Mouse (Mus musculus): Measurements from ENCODE around the gene Zfp2. TPM values are rescaled to one million over a fixed set of nuclear protein-coding genes. Genes with fewer than 3 reads are reported as not detected.

The Zfp2 gene
- polyA plus RNA-seq, 1 experiment: 0.59 TPM

GRCm38 (mm10) chr11:50886231-50886932, 29.6 kb downstream of the Zfp2 start:
- H3K27ac ChIP-seq (ENCODE audit: control insufficient read depth, insufficient read depth, low read length): no peak overlapping the region
- no peaks in the 10 kb centered on the region for H3K27me3 ChIP-seq (ENCODE audit: control insufficient read depth, insufficient read depth, low read length)
- H3K4me3 ChIP-seq (ENCODE audit: control insufficient read depth, insufficient read depth, low read length): no peak overlapping the region
- DNase-seq: no peak
- no peaks in the 10 kb centered on the region for H3K36me3 ChIP-seq (ENCODE audit: control insufficient read depth, insufficient read depth, low read length)
- 73% methylated on average over 8 of the region's 8 CpGs for WGBS
- H3K4me1 ChIP-seq (replicated peaks; ENCODE audit: control insufficient read depth, insufficient read depth, low read length): no peaks in the 10 kb centered on the region
- no peak for TF ChIP-seq CTCF (IDR thresholded peaks at IDR 0.05; ENCODE audit: borderline replicate concordance, control insufficient read depth, extremely low read depth, insufficient read depth, low read length, poor library complexity)
- TF ChIP-seq POLR2A (IDR thresholded peaks at IDR 0.05; ENCODE audit: control insufficient read depth, extremely low read depth, insufficient read depth, low read length, poor library complexity): no peak

- TF ChIP-seq CTCF (IDR thresholded peaks at IDR 0.05; ENCODE audit: borderline replicate concordance, control insufficient read depth, extremely low read depth, insufficient read depth, low read length, poor library complexity) (no peak), POLR2A (IDR thresholded peaks at IDR 0.05; ENCODE audit: control insufficient read depth, extremely low read depth, insufficient read depth, low read length, poor library complexity) (no peak)
- peak; percentile 6 for DNase-seq
- WGBS: 66% methylated on average over 3 of the region's 3 CpGs
- Histone ChIP-seq H3K4me3 (ENCODE audit: control insufficient read depth, insufficient read depth, low read length) (no peak overlapping the region), H3K27me3 (ENCODE audit: control insufficient read depth, insufficient read depth, low read length) (no peaks in the 10 kb centered on the region), H3K4me1 (replicated peaks; ENCODE audit: control insufficient read depth, insufficient read depth, low read length) (no peaks in the 10 kb centered on the region), H3K27ac (ENCODE audit: control insufficient read depth, insufficient read depth, low read length) (no peak overlapping the region), H3K36me3 (ENCODE audit: control insufficient read depth, insufficient read depth, low read length) (no peaks in the 10 kb centered on the region)
Measured at GRCm38 (mm10) chr11:50883756-50884155, 32.2 kb downstream of the Zfp2 start.

GRCm38 (mm10) chr11:50878641-50879040, 37.3 kb downstream of the Zfp2 start:
- no peaks in the 10 kb centered on the region for H3K4me1 ChIP-seq (replicated peaks; ENCODE audit: control insufficient read depth, insufficient read depth, low read length)
- H3K36me3 ChIP-seq (ENCODE audit: control insufficient read depth, insufficient read depth, low read length): no peaks in the 10 kb centered on the region
- DNase-seq: no peak
- no peaks in the 10 kb centered on the region for H3K27me3 ChIP-seq (ENCODE audit: control insufficient read depth, insufficient read depth, low read length)
- H3K27ac ChIP-seq (ENCODE audit: control insufficient read depth, insufficient read depth, low read length): no peak overlapping the region
- TF ChIP-seq POLR2A (IDR thresholded peaks at IDR 0.05; ENCODE audit: control insufficient read depth, extremely low read depth, insufficient read depth, low read length, poor library complexity) (no peak), CTCF (IDR thresholded peaks at IDR 0.05; ENCODE audit: borderline replicate concordance, control insufficient read depth, extremely low read depth, insufficient read depth, low read length, poor library complexity) (no peak)
- H3K4me3 ChIP-seq (ENCODE audit: control insufficient read depth, insufficient read depth, low read length): no peak overlapping the region
- 94% methylated on average over 3 of the region's 3 CpGs for WGBS

- peak; percentile 42 for DNase-seq
- H3K4me3 ChIP-seq (ENCODE audit: control insufficient read depth, insufficient read depth, low read length): peak overlapping the region; percentile 42
- WGBS: 1% methylated on average over 72 of the region's 72 CpGs
Measured at GRCm38 (mm10) chr11:50850989-50851601, 64.9 kb downstream of the Zfp2 start.

GRCm38 (mm10) chr11:50850177-50850735, 65.7 kb downstream of the Zfp2 start, which contains the start of gene Grm6:
TSS of gene Grm6 (plus strand) at chr11:50850685.
- no peaks in the 10 kb centered on the region for H3K36me3 ChIP-seq (ENCODE audit: control insufficient read depth, insufficient read depth, low read length)
- H3K27ac ChIP-seq (ENCODE audit: control insufficient read depth, insufficient read depth, low read length): peak within 1 kb of the TSS; percentile 79
- WGBS: under 1% methylated on average over 11 of the region's 11 CpGs
- H3K4me1 ChIP-seq (replicated peaks; ENCODE audit: control insufficient read depth, insufficient read depth, low read length): peaks cover 37% of the 10 kb centered on the region
- no peak for TF ChIP-seq CTCF (IDR thresholded peaks at IDR 0.05; ENCODE audit: borderline replicate concordance, control insufficient read depth, extremely low read depth, insufficient read depth, low read length, poor library complexity)
- TF ChIP-seq POLR2A (IDR thresholded peaks at IDR 0.05; ENCODE audit: control insufficient read depth, extremely low read depth, insufficient read depth, low read length, poor library complexity): no peak
- DNase-seq: peak; percentile 59
- no peaks in the 10 kb centered on the region; the same call in 1 of the 2 replicates for H3K27me3 ChIP-seq (ENCODE audit: control insufficient read depth, insufficient read depth, low read length)
- peak within 1 kb of the TSS; percentile 42 for H3K4me3 ChIP-seq (ENCODE audit: control insufficient read depth, insufficient read depth, low read length)

More at GRCm38 (mm10) chr11:50850989-50851601, 64.9 kb downstream of the Zfp2 start:
- Histone ChIP-seq H3K4me1 (replicated peaks; ENCODE audit: control insufficient read depth, insufficient read depth, low read length) (peaks cover 37% of the 10 kb centered on the region), H3K36me3 (ENCODE audit: control insufficient read depth, insufficient read depth, low read length) (no peaks in the 10 kb centered on the region), H3K27ac (ENCODE audit: control insufficient read depth, insufficient read depth, low read length) (no peak overlapping the region), H3K27me3 (ENCODE audit: control insufficient read depth, insufficient read depth, low read length) (no peaks in the 10 kb centered on the region; the same call in 1 of the 2 replicates)
- TF ChIP-seq POLR2A (IDR thresholded peaks at IDR 0.05; ENCODE audit: control insufficient read depth, extremely low read depth, insufficient read depth, low read length, poor library complexity): no peak
- TF ChIP-seq CTCF (IDR thresholded peaks at IDR 0.05; ENCODE audit: borderline replicate concordance, control insufficient read depth, extremely low read depth, insufficient read depth, low read length, poor library complexity): no peak

- peak; percentile 25 for DNase-seq
- TF ChIP-seq CTCF (IDR thresholded peaks at IDR 0.05; ENCODE audit: borderline replicate concordance, control insufficient read depth, extremely low read depth, insufficient read depth, low read length, poor library complexity) (no peak), POLR2A (IDR thresholded peaks at IDR 0.05; ENCODE audit: control insufficient read depth, extremely low read depth, insufficient read depth, low read length, poor library complexity) (no peak)
- 1% methylated on average over 10 of the region's 10 CpGs for WGBS
- H3K27ac ChIP-seq (ENCODE audit: control insufficient read depth, insufficient read depth, low read length): peak overlapping the region; percentile 79
- H3K36me3 ChIP-seq (ENCODE audit: control insufficient read depth, insufficient read depth, low read length): no peaks in the 10 kb centered on the region
- H3K27me3 ChIP-seq (ENCODE audit: control insufficient read depth, insufficient read depth, low read length): no peaks in the 10 kb centered on the region; the same call in 1 of the 2 replicates
- H3K4me3 ChIP-seq (ENCODE audit: control insufficient read depth, insufficient read depth, low read length): peak overlapping the region; percentile 31
- peaks cover 37% of the 10 kb centered on the region for H3K4me1 ChIP-seq (replicated peaks; ENCODE audit: control insufficient read depth, insufficient read depth, low read length)
Measured at GRCm38 (mm10) chr11:50849310-50849709, 66.7 kb downstream of the Zfp2 start.

Other genes starting within 250 kb of the Zfp2 start
- 5.1 and 5.8 TPM in 2 replicates for gene Zfp354c, start 88.4 kb downstream of the Zfp2 start, polyA plus RNA-seq (2012; rRNA removed)
- gene Zfp879, start 74.6 kb downstream of the Zfp2 start, polyA plus RNA-seq (2012; rRNA removed): 0.34 and 0.37 TPM in 2 replicates
- gene Grm6, start 65.5 kb downstream of the Zfp2 start, polyA plus RNA-seq (2012; rRNA removed): 2.3 and 2.9 TPM in 2 replicates
- not detected in 2 replicates for gene Zfp454, start 28.5 kb downstream of the Zfp2 start, polyA plus RNA-seq (2012; rRNA removed)
- 0.04 and 0.09 TPM in 2 replicates for gene Zfp354b, start 15.5 kb upstream of the Zfp2 start, polyA plus RNA-seq (2012; rRNA removed)
- gene 4933414I15Rik, start 27.6 kb upstream of the Zfp2 start, polyA plus RNA-seq (2012; rRNA removed): not detected in 2 replicates
- gene Prop1, start 37.6 kb upstream of the Zfp2 start, polyA plus RNA-seq (2012; rRNA removed): not detected in 2 replicates
- gene Olfr1378, start 50.4 kb upstream of the Zfp2 start, polyA plus RNA-seq (2012; rRNA removed): not detected in 2 replicates
- gene Olfr1377, start 65.8 kb upstream of the Zfp2 start, polyA plus RNA-seq (2012; rRNA removed): 0.09 TPM in 1 of 2 replicates, not detected in the other
- not detected in 2 replicates for gene Olfr51, start 87.4 kb upstream of the Zfp2 start, polyA plus RNA-seq (2012; rRNA removed)
- gene Olfr54, start 98.1 kb upstream of the Zfp2 start, polyA plus RNA-seq (2012; rRNA removed): not detected in 2 replicates
- not detected in 2 replicates for gene Olfr1375, start 131.9 kb upstream of the Zfp2 start, polyA plus RNA-seq (2012; rRNA removed)
- 0.15 and 0.32 TPM in 2 replicates for gene Zfp354a, start 143.1 kb upstream of the Zfp2 start, polyA plus RNA-seq (2012; rRNA removed)